Mouse (Mus musculus) erythroid progenitor cell, adult 5-6 weeks (primary cell): ENCODE results near the gene Aplnr. TPM values are rescaled to one million over a fixed set of nuclear protein-coding genes. Genes with fewer than 3 reads are reported as not detected.

Source experiments
- ATAC-seq: replicated peaks from 2 replicates; pipeline ENCODE4 v1.8.0; 2016; ENCODE audit warnings: moderate number of reproducible peaks, mild to moderate bottlenecking, moderate TSS enrichment, inconsistent platforms; ENCODE audit not compliant: poor library complexity, low FRiP score, severe bottlenecking
- total RNA-seq, 2 experiments: library from RNA; stranded (forward) in 1 of 2; stranded (reverse) in 1 of 2; fragments of 150-400 nt in 1 of 2; fragments of 186-747, 209-891 nt in 1 of 2; gene quantifications; 2 replicates each; pipeline versions ENCODE4 v1.2.3 to v1.2.4; 2015 to 2017; ENCODE audit warnings: low replicate concordance in 2 of 2

Gene Aplnr
- total RNA-seq, 2 experiments from 2014 or later: 1.3 TPM; not detected in 1

DNA sequence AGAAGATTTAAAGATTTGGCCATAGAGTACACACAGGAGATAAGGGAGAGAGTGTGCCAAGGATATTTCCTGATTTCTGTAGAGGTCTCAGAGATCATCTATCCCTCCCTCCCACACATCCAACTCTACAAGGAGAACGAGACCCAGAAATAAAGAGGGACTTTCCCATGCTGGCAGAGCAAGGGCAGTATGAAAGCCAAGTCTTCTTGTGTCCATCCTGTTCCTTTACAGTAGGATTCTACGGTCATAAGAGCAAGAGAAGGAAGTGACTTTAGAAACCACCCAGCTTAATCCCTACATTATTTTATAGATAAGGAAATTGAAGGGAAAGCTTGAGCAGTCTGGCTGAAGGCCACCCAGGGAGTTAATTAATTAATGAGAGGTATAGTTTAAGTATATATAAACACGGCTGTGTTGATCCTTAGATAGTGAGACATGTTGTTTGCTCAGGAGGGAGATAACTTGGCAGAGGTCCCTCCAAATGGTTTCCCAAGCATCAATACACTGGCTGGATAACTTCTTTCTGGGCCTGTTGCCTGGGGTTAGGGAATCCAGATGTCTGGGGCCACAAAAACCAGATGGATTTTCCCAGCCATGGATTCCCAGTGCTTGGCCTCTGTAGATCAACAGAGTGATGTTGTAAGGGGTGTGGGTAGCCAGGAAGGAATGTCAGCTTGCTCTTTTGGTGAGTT is 36.2 kb downstream of the Aplnr start:
- no peak for ATAC-seq

GRCm38 (mm10) chr2:85172763-85173103 is 36.7 kb downstream of the Aplnr start:
- no peak for ATAC-seq

GRCm38 (mm10) chr2:85173545-85173944 is 37.5 kb downstream of the Aplnr start:
- ATAC-seq: no peak

DNA sequence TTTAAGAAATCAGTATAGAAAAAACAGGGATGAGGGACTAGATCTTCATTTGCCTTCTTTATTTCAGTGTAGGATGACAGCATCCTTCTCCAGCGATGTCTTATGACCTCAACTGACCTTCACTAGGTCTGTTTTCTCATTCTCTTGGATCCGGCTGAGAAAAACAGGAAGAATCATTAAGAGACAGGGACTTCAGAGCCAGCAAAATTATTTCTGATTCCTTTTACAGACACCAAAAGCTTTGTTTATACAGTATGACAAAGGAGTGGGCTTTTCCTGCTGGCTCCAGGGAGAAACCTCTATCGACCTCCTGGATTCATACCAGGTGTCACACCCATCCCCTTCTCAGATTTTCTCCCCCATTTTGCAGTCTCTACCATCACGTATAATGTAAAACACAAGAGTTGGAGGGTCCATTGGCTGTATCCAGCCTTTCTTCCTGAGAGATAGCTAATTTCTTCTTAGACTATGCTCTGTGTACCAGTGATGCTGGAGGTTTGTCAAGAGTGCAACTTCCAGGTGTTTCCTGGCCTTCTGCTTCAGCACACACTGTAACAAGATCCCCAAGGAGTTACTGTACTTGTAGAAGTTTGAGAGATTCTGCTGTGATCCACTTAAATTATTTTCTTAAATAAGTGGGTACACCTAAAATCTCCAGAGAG is 42.2 kb downstream of the Aplnr start:
- ATAC-seq: no peak

DNA sequence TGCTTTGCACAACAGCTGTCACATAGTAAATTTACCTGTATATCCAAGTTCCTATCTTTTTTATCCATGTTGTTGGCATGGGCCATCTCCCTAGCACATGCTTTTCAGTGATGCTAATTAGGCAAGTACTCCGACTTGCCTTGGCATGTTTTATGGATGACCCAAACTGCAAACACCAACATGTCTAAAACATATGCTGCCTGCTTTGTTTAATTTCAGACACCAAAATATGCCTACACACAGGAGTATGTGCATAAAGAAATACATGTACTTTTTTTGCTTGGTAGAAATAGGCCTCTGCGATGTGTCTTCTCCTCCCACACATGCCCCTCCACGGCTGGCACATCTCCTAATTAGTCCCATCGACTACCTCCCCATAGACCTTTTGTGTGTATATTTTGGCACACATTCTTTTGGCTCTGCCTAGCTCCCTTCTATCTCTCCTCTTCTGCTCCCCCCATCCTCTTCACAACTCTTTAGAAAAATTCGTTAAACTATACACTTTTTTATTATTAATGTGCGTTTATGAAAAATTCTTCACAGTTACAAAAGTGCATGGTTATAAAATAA is 51.6 kb downstream of the Aplnr start:
- no peak for ATAC-seq

Other genes starting within 250 kb of the Aplnr start
- gene Rtn4rl2, start 249.5 kb upstream of the Aplnr start, total RNA-seq (2015; ENCODE audit: low replicate concordance): not detected in 2 replicates
- not detected in 2 replicates for gene Rtn4rl2, start 249.5 kb upstream of the Aplnr start, total RNA-seq (2017; ENCODE audit: low replicate concordance)
- 480 and 538 TPM in 2 replicates for gene Slc43a3, start 199.6 kb upstream of the Aplnr start, total RNA-seq (2015; ENCODE audit: low replicate concordance)
- gene Slc43a3, start 199.6 kb upstream of the Aplnr start, total RNA-seq (2017; ENCODE audit: low replicate concordance): 432 and 465 TPM in 2 replicates
- 91.5 and 93.5 TPM in 2 replicates for gene Prg2, start 155.8 kb upstream of the Aplnr start, total RNA-seq (2015; ENCODE audit: low replicate concordance)
- 123 and 136 TPM in 2 replicates for gene Prg2, start 155.8 kb upstream of the Aplnr start, total RNA-seq (2017; ENCODE audit: low replicate concordance)
- 3.4 and 10.1 TPM in 2 replicates for gene Prg3, start 148.0 kb upstream of the Aplnr start, total RNA-seq (2015; ENCODE audit: low replicate concordance)
- gene Prg3, start 148.0 kb upstream of the Aplnr start, total RNA-seq (2017; ENCODE audit: low replicate concordance): 8.2 and 32.4 TPM in 2 replicates
- 112 TPM in 2 replicates for gene Ssrp1, start 99.0 kb upstream of the Aplnr start, total RNA-seq (2015; ENCODE audit: low replicate concordance)
- 221 and 237 TPM in 2 replicates for gene Ssrp1, start 99.0 kb upstream of the Aplnr start, total RNA-seq (2017; ENCODE audit: low replicate concordance)
- gene P2rx3, start 98.8 kb upstream of the Aplnr start, total RNA-seq (2015; ENCODE audit: low replicate concordance): 1.1 and 1.3 TPM in 2 replicates
- not detected in 2 replicates for gene P2rx3, start 98.8 kb upstream of the Aplnr start, total RNA-seq (2017; ENCODE audit: low replicate concordance)
- 1.1 TPM in 1 of 2 replicates, not detected in the other for gene Tnks1bp1, start 88.2 kb upstream of the Aplnr start, total RNA-seq (2015; ENCODE audit: low replicate concordance)
- 0.23 and 2.6 TPM in 2 replicates for gene Tnks1bp1, start 88.2 kb upstream of the Aplnr start, total RNA-seq (2017; ENCODE audit: low replicate concordance)
- not detected in 2 replicates for gene Lrrc55, start 61.0 kb downstream of the Aplnr start, total RNA-seq (2015; ENCODE audit: low replicate concordance)
- gene Lrrc55, start 61.0 kb downstream of the Aplnr start, total RNA-seq (2017; ENCODE audit: low replicate concordance): not detected in 2 replicates
- gene Olfr987, start 203.1 kb downstream of the Aplnr start, total RNA-seq (2015; ENCODE audit: low replicate concordance): not detected in 2 replicates
- gene Olfr987, start 203.1 kb downstream of the Aplnr start, total RNA-seq (2017; ENCODE audit: low replicate concordance): not detected in 2 replicates
- gene Olfr988, start 227.0 kb downstream of the Aplnr start, total RNA-seq (2015; ENCODE audit: low replicate concordance): not detected in 2 replicates
- not detected in 2 replicates for gene Olfr988, start 227.0 kb downstream of the Aplnr start, total RNA-seq (2017; ENCODE audit: low replicate concordance)